Mouse (Mus musculus): Measurements from ENCODE around the gene Ttc12. TPM values are rescaled to one million over a fixed set of nuclear protein-coding genes. Genes with fewer than 3 reads are reported as not detected.

Ttc12 gene
- total RNA-seq, 2 experiments from 2014 or later: 8.0 to 9.2 TPM

DNA sequence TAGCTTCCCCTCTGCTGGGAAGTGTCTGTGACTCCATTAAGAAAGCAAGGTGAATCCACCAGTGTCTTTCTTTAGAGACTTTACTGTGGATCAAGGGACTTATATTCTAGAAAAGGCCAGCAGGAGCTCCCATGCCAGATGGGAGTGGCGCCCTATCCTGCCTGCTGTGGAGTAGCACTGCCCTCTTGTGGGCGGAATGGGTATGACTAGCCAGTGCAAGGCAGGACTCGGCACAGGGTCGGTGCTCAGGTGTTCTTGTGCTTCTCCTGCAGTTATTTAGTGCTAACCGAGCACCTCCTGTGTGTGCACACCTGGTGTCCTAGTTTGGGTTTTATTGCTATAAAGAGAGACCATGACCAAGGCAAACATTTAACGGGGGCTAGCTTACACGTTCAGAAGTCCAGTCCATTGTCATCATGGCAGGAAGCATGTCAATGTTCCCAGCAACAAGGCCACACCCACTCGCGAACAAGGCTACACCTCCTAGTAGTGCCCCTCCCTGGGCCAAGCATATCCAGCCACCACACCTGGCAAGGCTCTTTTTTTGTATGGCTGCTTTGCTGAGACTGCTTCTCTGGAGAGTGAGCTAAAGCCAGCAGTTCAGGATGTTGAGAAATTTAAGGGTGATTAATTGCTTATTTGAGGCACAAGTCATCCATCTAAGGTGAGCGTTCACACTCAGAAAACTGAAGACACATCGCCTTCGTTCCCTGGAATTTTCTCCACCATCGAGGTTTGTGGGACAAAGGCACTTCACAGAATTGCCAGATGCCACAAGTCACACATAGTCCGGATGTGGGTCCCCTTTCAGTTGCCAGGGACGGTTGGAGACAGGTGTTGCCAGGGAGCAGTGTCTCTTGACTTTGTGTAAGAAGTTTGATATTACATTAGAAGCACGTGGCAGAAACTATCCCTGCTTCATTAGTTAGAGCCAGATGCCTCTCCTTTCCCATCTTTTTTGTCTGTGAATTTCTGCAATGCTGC lies 3.2 kb upstream of the Ttc12 start:
- peak; percentile 77 to 94 for DNase-seq

DNA sequence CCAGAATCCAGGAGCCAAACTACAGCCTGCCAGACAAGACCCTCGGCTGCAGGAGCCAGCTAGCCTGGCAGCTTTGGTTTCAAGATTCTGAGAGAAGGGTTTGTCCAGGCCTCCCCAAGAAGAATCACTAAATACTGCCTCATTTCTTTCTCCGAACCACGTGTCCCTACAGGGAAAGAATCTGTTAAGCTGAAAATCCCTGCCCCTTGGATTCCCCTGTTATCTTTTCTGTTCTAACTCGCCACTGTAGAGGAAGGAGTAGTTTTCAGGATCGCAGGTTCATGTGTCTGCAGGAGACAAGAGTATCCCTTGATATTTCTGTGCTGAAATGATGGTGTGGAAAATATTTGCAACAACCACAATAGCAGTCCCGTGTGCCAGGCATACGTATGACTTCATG lies 2.2 kb upstream of the Ttc12 start:
- DNase-seq: no peak

DNA sequence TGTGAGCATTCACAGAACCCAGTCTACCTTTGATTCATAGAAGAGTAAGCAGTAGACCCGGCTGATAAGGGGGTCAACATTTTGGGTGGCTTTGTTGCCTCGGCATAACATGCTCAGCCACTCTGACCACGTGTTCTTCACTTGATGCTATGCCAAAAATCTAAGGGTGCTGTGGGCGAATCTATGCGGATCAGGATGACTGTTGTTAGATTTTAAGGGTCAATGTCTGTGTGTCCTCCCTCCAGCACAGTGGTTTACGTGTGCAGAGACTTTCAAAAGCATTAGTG lies 1.6 kb upstream of the Ttc12 start:
- no peak for DNase-seq

DNA sequence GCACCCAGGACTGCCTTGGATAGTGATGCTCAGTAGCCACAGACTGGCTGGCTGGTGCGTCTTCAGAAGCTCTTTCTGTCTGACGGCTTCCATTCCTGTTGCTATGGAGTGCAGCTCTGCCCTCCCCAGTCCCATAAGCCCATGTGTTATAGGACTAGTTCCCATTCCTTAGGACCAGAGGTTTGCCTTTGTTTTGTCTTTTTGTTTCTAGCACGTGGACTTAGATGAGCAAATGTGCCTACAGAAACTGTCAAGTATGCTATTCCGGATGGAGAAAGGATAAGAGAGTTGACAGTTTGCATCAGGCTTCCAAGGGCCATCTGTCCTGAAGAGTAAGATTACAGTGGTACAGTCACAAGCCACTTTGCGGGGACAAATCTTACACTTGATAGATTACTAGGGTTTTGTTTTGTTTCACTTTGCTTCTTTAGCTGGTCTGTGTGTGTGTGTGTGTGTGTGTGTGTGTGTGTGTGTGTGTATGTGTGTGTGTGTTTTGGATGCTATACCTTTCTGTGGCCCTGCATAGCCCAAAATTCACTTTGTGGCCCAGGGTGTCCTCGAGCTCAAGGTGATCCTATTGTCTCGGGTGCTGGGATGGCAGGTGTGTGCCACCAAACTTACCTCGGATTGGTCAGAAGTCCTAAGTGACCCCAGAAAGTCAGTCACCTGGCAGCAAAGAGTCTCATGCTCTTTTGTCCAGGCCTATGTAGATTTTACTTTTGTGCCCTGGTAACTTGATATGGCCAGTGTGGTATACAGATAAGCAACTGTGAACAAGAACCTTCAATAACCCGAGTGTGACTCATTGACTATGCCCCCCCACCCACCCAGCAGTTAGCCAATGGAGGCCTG lies 1.0 kb upstream of the Ttc12 start:
- no peak for DNase-seq

DNA sequence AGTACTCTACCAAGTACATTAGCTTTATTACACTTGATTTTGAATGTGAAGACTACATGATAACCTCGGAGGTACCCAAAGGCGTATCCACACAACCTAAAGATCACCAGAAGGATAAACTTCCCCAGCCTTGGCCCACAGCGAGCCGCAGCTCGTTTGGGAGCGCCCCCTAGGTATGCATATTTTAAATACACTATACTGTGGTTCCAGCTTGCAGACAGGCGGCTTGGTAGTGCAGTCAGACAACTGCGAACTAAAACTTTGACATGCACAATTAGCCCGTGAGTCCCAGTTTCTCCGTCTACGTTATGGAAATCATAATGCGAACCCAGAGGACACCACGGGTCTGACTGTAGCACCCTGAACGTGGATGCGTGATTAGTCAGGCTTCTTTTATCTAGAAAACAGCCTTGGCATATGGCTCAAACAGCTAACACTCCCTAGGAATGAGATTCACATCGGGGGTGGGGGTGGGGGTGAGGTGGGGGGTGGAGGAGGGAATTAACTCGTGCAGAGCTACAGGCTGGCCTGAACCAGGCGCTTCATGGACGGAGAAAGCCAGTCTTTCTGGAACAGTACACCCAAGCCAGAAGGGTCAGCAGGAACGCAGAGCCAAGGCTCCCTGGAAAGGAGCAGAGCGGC lies 654 bp downstream of the Ttc12 start:
- peak; percentile 45 to 75 for DNase-seq

DNA sequence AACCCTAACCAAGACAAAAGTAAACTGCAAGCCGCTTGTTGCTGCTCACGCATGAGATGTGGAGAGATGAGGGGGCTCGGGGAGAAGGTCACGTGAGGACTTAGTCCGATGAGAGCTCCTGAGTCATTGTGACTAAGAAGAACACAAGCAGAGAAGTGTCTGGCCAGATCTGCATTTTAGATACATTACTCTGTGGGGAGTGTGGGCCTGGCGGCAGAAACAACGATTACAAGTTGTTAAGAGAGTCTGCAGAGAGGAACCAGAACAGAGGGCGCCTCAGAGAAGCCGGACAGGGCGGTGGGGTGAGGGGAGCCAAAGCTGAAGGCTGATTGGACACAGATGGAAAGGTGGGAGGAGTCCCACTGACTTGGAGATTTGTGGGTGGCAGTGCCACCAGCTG lies 2.7 kb downstream of the Ttc12 start:
- peak in 1 of 2 experiments; percentile 15 for DNase-seq

DNA sequence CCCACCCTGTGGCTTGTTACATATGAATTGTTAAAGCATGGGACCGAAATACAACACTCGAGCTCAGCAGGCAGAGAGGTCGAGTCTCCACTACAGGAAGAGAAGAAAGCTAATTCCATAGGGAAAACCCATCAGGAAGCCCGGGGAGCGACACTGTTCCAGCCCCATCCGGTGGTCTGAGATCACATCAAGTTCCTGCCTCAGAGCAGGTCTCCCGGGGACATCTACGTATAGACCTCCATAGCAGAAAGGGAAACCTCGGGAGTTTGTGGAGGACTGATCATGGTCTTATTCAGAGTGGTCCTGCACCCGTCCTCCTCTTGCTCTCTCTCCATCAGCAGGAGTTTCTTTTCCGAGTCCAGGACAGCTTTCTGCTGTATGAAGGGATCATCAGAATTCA lies 13.9 kb downstream of the Ttc12 start:
- no peak for DNase-seq

DNA sequence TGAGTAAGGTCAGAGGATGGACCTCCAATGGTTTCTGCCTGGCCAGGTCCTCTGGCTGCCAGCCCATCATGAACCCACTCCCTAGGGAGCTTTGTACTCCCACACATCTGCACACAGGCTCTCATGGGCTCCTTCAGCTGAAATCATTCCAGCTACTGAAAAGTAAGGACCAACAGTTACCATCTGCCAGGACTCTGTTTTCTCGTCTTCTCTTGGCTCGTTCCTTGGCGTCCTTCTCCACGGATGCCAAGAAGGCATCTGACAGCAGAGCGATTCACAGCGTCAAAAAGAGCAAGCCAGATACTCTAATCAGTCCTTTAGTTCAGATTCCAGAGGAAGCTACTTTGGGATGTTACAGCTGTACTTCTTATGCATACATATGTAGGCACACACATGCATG lies 15.1 kb downstream of the Ttc12 start:
- DNase-seq: no peak

DNA sequence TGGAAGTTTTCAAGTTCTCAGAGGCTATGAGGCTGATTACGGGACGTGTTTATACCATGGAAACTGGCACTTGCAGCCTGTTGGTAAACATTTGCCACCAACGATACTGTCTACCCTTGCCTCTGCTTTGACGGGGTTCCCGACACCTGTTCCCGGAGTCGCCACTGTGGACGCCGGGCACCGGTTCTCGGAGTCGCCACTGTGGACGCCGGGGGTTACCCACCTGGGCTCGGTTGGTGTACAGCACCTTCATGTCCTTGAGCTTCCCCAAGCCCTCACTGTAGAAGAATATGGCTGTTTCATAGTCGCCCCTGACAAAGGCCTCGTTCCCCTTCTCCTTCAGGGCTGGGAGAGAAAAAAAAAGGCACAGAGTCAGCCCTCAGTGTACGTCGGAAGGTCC lies 16.0 kb downstream of the Ttc12 start:
- no peak for DNase-seq

DNA sequence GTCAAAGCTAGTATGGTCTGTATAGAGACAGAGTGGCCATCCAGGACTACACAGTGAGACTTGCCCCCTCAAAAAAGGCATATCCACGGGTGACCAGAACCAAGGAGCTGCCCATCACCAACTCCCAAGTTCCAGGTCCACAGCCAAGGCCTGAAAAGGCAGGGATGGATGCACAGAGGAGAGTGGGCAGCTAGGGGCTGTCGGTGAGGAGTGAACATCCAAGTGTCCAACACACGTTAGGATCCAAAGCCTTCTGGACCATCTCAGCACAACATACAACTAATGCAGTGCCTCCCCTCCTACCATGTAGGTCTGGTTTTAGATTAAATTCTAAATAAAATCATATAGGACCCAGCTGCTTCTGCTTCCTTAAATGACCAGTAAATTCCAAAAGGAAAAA lies 29.9 kb downstream of the Ttc12 start:
- DNase-seq: no peak

DNA sequence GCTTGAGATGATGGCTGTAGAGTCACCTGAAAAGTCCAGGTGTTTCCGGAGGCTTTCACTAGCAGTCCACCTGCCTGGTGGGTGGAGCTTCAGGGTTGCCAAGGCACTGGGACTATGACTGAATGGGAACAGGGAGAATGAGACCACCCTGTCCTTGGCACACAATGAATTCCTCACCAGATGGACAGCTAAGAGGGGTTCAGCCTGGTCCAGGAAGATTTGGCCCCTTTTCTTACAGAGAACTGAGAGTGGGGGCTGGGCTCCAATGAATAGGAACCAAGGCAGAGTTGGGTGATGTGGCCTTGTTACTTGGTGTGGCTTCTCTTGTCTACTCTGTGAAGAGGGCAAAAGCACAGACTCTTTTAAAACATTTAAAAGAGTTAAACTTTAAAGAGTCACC lies 33.6 kb downstream of the Ttc12 start:
- DNase-seq: no peak

DNA sequence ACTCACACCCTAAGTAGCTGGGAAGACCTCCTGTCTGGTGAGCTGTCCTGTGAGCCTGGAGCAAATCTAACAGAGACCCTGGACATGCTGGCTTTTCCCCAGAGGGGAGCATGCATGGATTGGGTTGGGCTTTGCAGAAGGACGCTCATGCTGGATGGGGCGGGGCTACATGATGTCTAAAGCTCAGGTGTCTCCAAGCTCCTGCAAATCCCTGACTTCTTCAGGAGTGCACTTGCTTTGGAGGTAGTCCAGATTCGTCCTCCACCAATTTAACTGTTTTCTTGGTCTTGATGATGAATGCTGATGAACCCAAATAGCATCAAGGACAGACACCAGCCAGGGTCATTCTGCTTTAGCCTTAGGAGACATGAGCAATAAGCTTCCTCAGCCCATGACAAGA lies 35.5 kb downstream of the Ttc12 start:
- no peak for DNase-seq

DNA sequence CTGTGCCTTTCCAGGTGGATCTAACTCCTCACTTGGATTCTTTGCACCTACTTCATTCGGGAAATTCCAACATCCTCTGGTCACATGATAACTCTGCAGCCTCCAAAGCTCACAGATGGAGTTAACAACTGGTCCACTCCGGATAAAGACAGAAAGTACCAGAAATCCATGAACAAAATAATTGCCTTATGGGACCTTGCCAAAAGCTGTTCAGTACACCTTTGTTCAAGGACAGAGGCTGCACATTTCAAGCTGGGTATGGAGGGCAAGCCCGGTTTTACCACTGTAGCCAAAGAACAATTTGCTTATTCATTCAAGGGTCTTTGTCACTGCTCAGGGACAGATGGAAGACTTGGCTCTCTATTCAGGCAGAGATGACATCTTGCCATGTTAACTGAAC lies 43.4 kb downstream of the Ttc12 start:
- no peak for DNase-seq

DNA sequence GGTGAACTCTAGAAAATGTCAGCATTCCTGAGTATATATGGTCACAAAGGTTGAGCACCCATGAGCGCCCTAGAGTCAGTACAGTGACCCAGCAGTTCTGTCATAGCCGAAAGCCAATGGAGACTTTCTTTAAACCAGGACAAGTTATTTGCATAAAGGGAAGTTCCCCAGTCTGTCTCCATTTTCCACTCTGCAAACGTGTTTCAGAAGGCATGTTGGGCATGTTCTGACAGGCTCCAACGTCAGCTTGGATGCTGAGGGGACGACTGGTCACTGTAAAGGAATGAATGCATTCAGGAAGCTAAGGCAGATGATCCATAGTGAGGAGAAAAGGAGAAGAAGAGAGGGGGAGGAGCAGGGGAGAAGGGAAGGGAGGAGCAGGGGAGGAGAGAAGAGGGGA lies 58.5 kb downstream of the Ttc12 start:
- DNase-seq: no peak

DNA sequence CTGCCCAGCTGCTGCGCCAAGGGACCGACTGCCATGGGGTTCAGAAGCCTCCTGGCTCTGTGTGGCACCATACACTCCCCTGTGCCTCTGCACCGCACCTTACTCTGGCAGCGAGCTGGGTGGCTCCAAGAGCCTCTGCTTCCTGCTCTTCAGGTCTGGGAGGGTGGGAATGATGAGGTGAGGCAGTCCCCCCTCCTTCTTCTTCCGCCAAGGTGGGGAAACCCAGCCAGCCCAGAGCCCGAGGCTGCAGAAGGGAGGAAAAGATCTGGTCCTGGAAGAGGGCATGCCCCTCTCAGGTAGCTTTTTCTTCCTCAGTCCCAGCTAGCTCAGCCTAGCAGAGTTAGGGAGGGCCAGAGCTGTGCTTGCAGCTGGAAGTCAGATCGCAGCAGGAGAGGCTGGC lies 59.1 kb downstream of the Ttc12 start, which contains the start of gene Ankk1:
Gene Ankk1 (minus strand): TSS at position 101 of the 400 bp plus-strand sequence.
- DNase-seq: no peak

DNA sequence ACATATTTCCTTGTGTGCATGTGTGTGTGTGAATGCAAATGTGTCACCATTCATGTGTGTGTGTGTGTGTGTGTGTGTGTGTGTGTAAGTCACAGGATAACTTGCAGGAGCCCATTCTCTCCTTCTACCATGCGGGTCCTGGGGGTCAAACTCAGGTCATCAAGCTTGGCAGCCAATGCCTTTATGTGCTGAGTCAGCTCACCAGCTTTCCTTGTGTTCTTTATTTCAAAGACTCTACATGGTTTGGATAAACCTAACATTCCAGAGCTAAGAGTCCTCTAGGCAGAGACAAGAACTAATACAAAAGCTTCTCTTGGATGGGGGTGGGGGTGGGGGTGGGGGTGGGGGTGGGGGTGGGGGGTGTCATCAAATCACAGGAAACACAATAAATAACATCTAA lies 60.4 kb downstream of the Ttc12 start:
- DNase-seq: no peak

DNA sequence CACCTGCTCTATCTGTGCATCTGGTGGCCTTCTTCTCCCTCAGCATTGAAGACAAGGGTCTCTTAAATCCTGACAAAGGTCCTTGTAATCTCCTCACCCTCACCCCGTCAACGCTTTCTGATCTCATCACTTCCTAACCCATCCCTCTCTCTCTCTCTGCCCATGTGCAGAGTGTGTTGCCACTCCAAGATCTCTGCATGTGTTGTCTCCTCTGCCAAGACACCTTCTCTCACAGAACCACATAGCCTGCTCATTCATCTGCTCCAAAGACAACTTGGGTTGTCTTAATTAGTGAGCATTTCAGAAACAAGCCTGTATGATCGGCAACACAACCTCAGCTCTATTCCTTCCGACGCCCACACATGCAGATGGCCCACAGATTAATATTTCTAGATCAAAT lies 62.2 kb downstream of the Ttc12 start:
- no peak for DNase-seq

DNA sequence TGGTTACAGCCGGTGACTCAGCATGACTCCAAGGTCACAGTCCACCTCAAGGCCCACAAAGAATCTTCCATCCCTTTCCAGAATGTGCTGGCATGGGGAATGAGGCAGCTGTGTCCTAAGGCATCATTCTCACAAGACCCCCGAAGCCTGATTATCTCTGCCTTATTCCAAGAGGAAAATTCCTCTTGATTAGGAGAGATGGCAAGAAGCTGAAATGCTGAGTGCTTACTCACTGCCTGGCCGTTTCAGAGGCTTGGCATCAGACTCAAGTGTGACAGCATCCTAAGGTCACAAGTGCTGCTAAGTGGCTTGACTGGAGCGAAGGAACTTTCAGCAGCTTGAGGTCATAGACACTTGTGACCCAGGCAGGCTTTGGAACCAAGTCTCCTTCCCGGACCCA lies 75.4 kb downstream of the Ttc12 start:
- DNase-seq: no peak

DNA sequence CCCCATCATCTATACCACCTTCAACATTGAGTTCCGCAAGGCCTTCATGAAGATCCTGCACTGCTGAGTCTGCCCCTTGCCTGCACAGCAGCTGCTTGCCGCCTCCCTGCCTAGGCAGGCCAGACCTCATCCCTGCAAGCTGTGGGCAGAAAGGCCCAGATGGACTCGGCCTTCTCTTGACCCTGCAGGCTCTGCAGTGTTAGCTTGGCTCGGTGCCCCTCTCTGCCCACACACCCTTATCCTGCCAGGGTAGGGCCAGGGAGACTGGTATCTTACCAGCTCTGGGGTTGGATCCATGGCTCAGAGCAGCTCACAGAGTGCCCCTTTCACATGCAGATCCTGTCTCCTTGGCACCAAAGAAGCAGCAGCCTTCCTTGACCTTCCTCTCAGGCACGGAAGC lies 79.0 kb downstream of the Ttc12 start:
- no peak for DNase-seq

DNA sequence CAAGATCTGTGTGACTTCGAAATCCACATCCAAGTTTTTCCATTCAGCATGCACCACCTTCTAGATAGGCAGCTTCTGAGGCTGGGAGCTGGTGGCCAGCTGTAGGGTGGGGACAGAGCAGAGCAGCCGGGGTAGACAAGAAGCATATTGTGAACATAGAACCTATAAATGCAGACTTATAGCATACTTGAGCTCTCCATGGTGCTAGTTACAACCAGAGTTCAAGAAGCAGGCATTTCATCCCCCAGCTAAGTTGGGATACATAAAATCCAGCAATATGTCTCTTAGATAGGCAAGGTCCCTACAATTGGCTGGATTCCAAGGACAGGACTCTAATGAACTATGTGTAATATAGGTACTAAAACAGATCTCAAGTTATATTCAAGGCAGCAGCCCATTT lies 82.3 kb downstream of the Ttc12 start:
- DNase-seq: no peak

DNA sequence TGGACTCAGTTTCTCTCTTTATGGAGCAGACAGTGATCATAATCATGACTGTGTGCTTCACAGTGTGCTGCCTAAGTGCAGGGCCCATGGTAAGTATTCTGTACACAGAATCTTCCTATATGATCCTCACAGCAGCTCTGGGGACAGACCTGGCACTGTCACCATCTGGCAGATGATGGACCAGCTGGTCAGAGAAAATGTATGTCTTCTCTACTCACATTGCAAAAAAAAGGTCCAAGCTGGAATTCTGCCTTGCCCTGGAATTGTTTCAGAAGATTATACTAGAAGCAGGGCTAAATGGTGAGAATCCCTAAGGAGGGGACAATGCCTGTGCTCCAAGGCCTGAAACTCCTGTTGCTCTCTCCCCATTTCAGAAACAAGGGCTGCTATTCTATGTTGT lies 90.0 kb downstream of the Ttc12 start:
- no peak for DNase-seq

DNA sequence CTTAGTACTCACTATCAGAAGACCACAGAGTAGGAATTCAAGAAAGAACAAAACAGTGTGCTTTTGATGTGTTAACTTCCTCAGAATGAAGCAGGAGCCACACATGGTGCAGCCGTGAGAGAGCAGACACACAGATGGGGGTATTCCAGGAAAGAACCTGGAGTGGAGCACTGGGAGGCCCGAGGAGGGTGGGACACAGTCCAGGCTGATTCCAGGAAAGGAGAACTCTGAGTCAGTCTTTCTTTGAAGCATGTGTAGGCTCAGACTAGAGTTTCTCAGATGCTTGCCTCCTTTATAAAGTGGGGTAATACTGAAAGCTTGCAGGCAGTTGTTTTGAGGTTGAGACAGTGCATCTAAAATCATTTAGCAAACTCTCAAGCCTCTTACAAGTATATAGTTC lies 93.8 kb downstream of the Ttc12 start:
- no peak for DNase-seq

Data from heart, adult 18-20 months (tissue).